Mouse (Mus musculus): ENCODE measurements around the gene Frmd5.

GRCm38 (mm10) chr2:121719000-121719399 lies 87.9 kb downstream of the Frmd5 start:
- TF ChIP-seq CTCF (conservative IDR thresholded peaks at IDR 0.05; ENCODE audit: insufficient read depth, insufficient read length, low read depth, low read length): no peak
- TF ChIP-seq POLR2A (IDR thresholded peaks at IDR 0.05; ENCODE audit: low read depth, low read length): no peak
